Mouse (Mus musculus): ENCODE results near the gene Gas2.

DNA sequence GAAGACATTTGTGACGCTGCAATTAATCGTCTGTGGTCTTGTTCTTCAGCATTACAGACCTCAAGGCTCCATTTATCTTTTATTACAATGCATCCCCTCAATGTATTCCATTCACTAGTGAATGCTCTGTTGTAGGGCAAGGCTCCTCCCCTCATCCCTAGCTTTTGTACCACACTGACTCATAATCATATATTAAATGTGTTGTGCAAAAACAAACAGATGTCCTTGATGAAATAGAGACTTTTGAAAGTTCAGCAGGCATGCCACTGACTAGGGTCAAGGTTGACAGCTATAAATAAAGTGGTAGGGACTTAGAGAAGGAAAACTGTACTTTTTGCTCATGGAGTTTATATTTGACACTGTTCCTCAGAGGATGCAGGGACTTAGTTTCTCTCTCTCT lies 111.7 kb downstream of the Gas2 start:
- TF ChIP-seq GATA1 (IDR thresholded peaks at IDR 0.05; ENCODE audit: borderline replicate concordance, low read length): no peak
- TF ChIP-seq FLI1 (IDR thresholded peaks at IDR 0.05; ENCODE audit: low read length): no peak
